Mouse (Mus musculus) bone marrow macrophage, adult 2 months (primary cell): ENCODE results near the gene Pitpna.

Source experiments
- CTCF ChIP-seq: IDR thresholded peaks from 2 replicates; pipeline ENCODE4 v1.5.1; 2012; ENCODE audit warnings: low read depth, mild to moderate bottlenecking, low read length, moderate library complexity
- POLR2A ChIP-seq: IDR thresholded peaks from 2 replicates; pipeline ENCODE4 v1.6.1; 2012; ENCODE audit warnings: mild to moderate bottlenecking, low read depth, low read length, borderline replicate concordance

GRCm38 (mm10) chr11:75647681-75648211, 59.8 kb downstream of the Pitpna start:
- TF ChIP-seq CTCF (no peak), POLR2A (no peak)
